Mouse (Mus musculus) T-helper 2 cell (primary cell): ENCODE measurements at regions not wholly inside any gene's neighbourhood (a gene's known extent, or its start where the extent isn't known, plus 50 kb on each side); places are given as distances from the start of the nearest gene placed in this dataset.

Experiments
- in situ Hi-C: fragments of 300-600 bp; cut with MboI, MseI; formaldehyde crosslinking; loops from one replicate; pipeline ENCODE4 v1.15.1; 2025; ENCODE audit warnings: high pct_unique_total_duplicates

DNA sequence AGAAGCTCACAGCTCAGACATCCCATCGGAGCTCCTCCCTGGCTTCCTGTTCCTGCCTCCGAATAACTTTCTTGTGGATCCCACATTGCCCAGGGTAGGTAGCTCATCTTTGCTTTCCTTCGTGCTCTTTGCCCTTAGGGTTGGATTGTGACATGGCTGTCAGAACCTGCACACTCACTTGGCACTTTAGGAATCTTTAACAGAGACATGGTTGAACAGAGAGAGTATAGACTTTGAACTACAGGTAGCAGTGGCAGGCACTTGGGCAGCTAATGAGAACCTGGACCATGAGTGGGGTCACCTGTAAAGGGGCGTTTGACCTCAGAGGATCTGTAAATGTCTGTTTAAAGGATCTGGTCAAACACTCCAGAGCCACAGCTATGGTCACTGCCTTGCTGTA is 62.4 kb upstream of the Sall1 start:
- in situ Hi-C loops = no loop called here

DNA sequence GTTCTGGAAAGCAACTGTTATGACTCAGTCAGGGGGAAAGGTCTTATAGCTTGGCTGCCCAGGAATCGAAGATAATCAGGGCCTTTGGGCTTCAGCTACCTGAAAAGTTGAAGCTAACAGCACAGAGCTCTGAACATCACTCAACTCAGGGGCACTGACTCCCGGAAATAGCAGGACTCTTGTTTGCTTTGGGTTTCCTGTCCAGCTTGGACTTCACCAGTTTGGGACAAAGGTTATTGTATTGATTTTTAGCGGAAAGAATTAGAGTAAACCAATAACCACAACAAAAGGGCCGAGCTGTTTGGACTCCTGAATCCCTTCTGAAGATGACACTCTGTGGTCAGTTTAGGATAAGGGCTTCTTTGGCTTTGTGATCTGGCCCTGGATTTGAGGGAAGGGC is 53.4 kb upstream of the Sall1 start:
- in situ Hi-C loops = no loop called here
